Mouse (Mus musculus) monocyte, adult 5-6 weeks (primary cell): Measurements from ENCODE around the gene BC025920. TPM values are rescaled to one million over a fixed set of nuclear protein-coding genes. Genes with fewer than 3 reads are reported as not detected.

ENCODE experiments used
- ATAC-seq: fragments of 153-309, 156-312 bp; replicated peaks from 2 replicates; pipeline ENCODE4 v1.8.0; 2017; ENCODE audit warnings: mild to moderate bottlenecking; ENCODE audit not compliant: low TSS enrichment, insufficient number of reproducible peaks, severe bottlenecking, poor library complexity, low FRiP score
- total RNA-seq: library from RNA; stranded (forward); fragments of 200-1000, 200-491, 200-594 nt; gene quantifications from 3 replicates; pipeline ENCODE4 v1.2.3, GENCODE M21; 2017

The BC025920 gene
- total RNA-seq, 1 experiment from 2014 or later, result 2.4 TPM

DNA sequence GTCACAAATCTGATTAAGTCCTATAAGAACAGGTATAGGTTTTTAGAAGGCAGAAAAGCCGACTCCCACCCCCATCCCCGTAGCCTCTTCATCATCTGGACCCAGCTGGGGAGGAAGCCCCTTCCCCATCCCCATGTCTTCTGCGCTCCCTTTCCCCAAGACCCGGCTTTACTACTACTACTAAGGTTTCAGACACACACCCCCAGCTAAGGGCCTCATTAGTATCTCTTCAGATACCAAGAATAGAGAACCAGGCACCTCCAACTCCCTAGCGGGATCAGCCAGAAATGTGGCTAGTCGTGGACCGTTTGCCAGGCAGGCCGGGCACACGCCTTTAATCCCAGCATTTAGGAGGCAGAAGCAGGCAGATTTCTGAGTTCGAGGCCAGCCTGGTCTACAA lies 6.0 kb upstream of the BC025920 start:
- ATAC-seq, result no peak

DNA sequence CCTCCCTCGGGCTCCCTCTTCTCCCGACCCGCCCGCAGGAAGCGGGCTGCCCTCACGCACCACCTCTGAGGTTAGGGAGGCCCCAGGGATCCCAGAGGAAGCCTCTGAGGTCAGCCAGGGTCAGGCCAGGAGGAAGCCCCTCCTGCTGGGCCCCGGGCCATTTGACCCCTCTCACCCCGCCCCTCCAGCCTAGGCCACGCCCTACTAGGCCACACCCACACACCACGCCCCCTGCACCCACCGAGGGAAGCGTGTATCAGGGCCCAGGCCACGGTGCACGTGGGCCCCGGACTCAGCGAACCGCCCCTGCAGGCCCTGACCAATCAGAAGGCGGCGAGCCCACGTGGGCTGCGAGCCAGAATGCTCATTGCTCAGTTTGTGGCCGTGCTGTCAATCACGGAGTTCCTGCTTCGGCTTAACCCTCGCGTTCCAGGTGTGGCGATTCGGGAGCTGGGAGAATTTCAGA lies 5.3 kb upstream of the BC025920 start, which contains the start of gene Tle6:
Gene Tle6 (minus strand): TSS at position 336 of the 466 bp plus-strand sequence.
- peak; percentile 52 for ATAC-seq

DNA sequence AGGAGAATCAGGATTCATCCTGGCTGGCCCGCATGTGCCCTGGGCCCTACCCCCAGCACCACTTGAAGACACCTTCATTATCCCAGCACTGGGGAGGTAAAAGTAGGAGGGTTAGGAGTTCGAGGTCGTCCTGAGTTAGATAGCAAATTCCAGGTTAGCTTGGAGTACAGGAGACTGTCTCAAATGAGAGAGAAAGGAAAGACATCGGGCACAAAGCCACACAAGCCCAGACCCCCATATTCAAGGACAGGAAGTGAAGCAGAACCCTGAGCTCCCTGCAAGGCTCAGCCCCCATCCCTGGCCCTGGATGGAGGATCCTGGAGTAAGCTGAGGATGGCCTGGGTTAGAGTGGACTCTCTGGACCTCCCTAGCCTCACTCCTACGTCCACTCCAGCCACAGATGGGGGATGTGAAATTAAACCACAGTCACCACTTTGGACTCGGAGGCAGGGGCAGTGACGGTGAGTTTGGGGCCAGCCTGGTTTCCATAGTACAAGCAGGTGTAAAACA lies 4.6 kb upstream of the BC025920 start:
- ATAC-seq, result no peak

DNA sequence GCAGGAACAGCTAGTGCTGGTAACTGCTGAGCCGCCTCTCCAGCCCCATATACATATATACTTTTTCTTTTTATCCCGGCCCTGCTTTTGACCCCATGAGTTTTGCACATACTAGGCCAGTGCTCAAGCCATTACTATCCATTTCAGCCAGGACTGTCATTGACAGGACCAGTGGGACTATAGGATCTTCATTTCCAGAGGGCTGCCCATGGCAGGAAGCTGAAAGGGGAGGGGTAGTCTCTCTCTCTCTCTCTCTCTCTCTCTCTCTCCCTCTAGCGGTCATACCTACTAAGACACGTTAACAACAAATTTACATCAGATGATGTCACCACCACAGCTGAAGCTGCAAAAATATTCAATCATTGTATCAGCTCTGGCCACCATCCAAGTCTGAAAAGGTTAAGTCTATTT lies 3.3 kb upstream of the BC025920 start:
- 0 out of 2 replicates have a peak, but pooled peaks have one; percentile 13 for ATAC-seq

DNA sequence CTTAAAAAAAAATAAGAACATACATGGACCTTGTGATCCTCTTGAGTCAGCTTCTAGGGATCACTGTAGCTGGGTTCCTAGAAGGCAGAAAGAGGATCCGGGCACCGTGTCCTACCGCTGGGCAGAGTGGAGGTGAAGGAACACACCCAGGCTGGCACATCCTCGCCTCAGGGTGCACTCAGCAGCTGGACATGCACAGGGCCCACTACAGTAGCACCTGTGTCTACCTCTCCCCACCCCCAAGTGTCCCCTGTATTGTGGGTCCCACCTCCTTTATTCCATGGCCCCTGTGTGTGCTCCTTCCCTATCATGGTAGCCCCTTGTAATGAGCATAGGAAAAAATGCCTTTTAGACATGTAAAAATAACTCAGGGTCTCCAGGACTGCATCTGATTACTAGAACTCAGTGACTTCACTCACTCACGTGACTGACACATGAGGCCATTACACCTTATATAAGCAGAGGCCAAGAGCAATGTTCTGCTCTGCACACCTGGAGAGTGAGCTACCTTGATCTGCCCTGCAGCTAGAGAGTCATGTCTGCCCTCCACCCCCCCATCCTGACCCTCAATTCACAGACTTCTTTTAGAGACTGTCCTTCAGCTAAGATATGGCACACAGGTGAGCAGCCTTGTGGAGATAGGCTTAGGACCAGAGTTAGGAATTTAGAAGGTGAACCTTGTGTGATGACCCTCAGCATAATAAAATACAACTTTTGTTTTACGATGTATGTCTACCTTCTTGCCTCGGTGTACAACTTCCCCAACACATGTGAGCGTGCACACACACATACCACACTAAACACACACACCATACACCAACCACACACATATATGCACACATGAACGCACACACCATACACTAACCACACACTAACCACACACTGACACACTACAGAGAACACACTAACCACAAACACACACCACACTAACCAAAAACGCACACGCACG lies 1.8 kb upstream of the BC025920 start:
- peak; percentile 12; the same call in 1 of the 2 replicates for ATAC-seq

DNA sequence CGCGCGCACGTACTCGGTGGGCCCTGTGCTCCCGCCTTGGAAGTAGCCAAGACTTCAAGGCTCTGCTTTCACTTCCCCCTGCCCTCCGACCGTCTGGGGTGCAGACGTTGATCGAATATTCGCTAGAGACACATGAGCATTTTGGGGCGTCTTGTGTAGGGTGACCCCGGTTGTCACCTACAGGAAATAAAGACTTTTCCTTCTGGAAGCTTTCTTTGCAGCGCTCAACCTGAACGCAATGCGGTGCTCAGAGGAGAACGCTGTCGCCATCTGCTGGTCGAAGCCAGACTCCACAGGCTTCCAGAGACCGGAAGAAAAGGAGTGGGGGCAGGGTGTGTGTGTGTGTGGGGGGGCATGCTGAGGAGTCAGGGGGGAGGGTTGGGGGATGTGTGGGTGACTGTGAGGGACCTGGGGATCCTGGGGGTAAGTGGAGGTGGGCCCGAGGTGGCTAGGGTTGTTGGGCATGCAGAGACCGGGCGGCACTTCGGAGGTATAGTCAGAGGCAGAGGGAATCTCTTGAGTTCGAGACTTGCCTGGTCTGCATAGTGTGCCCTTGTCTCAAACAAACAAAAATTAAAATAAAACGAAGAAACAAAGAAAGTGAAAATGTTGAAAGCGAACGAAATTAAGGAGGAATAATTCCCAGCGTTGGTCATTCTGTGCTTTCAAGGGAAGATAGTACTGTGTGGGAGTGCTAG lies 953 bp upstream of the BC025920 start:
- ATAC-seq, result peak; percentile 33

DNA sequence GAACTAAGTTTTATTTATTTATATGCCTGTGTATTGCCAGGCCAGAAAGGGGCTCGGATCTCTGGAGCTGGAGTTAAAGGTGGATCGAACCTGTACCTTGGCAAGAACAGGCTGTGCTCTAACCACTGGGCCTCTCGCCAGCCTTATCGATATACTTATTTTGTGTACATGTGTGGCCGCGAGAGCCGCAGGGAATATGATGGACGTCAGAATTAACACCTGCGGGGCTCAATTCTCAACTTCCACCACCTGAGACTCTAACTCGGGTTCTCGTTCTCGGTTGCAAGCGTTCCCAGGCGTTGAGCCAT lies 450 bp upstream of the BC025920 start:
- no peak for ATAC-seq

DNA sequence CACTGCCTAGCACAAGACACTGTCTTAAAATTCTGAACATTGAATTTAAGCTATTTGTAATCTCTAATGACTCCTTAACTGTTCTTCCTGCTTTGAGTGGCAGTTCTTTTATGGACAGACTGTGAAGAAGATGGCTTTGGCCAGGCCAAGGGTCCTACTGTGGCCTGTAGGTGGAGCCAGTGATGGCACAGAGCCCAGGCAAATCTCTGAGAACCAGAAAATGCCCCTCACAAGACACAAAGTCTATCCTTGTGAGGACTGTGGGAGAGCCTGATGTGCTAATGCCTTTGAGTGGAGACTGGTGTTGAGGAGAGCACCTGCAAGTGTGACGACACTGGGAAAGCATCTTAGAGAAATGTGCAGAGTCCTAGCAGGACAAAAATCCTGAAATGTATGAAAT lies 2.2 kb downstream of the BC025920 start:
- no peak for ATAC-seq

DNA sequence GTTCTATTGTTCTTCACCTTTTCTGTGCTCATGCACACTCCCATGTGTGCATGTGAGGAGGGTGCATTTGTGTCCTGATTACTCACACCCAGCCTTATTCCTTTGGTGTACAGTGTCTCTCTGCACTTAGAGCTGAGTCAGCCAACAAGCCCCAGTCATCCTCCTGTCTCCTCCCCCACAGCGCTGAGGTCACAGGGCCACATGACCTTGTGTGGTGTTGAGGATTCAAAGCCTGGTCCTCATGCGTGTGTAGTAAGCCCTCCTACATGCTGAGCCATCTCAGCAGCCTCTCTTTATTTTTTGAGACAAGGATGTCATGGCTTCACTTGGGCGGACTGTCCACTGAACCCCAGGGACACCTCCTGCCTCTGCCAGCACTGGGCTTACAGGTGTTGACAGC lies 6.7 kb downstream of the BC025920 start:
- ATAC-seq, result no peak

DNA sequence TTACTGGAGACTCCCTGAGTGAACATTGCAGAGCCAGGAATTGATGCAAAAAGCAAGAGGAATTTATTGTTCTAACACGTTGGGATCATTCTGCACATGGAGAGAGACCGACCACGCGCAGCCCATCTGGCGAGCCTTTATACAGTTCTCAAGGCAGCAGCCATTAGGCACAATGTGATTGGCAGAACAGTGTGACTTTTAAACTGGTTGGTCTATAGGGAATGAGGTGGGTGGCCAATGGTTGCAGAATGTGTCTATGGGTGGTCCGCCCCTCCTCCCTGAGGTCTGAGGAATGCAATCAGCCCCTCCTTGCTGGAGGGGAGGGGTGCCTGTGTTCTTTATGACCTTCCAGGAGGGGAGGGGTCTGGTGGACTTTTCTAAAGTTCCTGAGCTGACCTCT lies 9.4 kb downstream of the BC025920 start:
- no peak for ATAC-seq

DNA sequence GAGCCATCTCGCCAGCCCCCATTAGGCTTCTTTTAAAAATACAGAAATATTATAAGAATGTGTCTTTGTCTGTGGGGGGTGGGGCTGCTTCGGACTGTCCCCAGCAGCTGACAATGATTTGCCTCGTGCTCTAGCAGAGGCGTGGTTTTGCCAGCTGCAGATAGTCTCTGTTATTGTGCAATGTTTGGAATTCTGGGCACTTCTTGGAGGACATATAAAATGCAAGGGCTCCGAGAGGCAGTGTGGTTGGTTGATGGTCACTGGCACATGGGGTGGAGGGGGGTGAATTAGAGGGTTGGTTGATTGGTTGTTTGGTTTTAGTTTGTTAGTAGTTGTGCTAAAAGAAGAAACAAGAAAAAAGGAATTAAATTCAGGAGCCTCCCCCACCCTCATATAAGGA lies 13.9 kb downstream of the BC025920 start:
- no peak for ATAC-seq

DNA sequence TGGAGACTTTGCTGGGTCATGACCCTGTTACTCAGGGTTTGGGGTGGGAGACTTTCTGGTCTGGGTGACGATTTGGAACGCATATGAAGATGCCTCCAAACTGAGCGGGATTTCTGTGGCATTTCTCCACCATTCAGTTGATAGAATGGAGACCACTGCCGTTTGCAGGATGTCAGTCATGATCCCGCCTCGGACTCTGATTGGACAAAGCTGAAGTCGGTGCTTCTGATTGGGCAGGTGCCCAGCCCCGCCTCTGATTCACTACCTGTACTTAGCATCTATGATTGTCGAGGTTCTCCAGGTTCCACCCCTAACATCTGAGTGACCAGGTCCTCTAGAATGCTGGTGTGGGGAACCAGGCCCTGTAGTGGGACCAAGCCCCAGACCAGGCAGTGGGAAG lies 14.7 kb downstream of the BC025920 start:
- no peak for ATAC-seq

DNA sequence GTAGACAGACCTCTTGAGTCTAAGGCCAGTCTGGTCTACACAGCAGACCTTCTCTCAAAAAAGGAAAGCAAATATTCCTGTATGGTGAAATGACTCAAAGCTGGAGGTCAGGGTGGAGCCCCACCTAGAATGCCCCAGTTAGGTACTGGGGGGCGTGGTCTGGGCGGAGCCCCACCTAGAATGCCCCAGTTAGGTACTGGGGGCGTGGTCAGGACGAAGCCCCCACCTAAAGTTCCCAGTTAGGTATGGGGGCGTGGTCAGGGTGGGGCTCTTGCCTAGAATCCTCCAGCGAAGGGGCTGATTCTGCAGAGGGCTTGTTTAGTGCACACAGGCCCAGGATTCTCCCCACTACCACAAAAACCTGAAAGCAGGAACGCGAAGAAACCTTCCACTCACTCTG lies 17.4 kb downstream of the BC025920 start:
- no peak for ATAC-seq

DNA sequence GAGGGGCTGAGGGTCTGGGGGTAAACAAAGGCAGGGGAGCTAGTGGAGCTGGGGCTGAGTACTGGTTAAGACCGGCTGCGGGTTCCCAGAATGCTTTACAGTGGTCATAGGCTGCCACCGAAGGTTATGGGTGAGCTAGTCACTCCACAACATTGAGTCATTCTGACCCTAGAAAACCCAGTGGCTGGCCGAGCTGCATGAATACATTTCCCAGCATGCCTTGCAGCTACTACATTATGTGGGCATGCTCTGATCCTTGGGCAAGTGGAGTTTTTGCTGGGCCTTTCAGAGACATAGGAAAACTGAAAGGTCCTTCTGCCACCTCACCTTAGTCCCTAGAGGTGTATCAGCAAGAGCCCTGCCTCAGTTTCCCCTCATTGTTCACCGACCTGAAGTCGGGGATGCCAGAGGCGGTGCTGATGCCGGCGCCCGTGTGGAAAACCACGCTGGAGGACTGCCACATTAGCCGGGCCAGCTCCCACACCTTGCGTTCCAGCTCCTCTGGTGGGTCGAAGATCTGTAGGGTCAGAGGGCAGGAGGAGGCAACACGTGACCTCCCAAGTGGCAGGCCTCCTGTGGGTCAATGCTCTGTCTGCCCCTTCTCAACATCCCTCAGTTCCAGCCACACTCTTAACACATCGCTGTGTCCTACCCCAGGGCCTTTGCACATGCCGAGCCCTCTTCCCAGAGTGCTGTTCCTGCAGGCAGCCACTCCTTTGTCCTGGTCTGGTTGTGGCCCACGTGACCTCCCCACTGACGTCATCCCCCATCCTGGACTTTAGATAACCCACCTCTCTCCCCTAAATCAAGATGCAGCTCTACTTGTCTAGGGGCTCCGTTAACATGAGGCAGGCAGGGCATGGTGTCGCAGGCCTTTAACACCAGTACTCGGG lies 20.3 kb downstream of the BC025920 start:
- ATAC-seq, result 0 out of 2 replicates have a peak, but pooled peaks have one; percentile 5

DNA sequence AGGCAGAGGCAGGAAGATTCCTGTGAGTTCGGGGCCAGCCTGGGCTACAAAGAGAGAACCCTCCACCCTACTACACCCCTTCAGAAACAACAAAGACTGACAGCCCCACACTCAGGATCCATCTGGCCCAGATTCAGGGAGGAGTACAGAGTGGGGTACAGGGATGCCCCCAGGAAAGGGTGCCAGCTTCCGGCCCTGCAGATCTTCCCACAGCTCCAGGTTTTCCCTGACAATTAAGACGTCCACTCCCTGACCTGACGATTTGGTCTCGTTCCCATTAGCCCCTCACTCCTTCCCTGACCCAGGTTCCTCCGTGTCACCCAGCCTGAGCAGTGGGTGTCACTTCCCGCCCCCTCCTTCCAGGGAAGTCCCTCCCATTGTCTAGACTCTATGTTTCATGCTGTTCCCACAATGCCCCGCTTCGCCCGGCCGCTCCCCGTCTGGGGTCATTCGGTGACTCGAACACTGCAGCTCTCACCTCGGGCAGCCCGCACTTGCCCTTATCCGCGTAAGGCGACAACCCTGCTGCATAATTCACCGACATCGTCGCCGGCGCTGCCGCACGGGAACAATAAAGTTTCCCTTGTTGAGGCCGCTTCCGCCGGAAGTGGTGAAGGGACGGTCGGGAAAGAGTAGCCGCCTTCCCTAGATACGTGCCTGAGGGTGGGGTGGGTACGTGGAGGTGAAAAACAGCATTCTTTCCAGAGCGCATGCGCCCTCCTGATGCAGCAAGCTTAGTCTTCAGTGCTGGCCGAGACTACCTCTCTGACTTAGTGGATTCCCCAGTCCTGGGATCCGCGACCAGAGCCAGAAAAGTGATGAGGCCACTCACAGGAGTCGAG lies 21.1 kb downstream of the BC025920 start, which contains the start of gene Sirt6:
Gene Sirt6 (minus strand): TSS at position 804 of the 842 bp plus-strand sequence.
- ATAC-seq, result peak; percentile 75

DNA sequence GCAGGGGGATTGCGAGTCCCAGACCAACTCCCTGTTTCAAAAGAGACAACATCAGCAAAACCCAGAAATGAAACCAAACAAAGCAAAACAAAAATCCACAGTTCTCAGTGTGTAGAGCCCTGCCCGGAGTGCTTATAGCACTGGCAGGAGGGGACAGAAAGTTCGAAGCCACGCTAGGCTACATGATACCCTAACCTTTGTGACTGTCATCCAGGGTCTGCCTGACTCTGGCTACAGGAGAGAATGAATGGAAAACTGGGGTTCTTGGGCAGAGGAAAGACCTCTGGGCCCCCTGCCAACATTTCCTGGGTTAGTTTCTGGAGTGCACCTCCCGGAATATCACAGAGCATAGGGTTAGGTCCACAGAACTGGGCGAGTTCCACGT lies 21.8 kb downstream of the BC025920 start:
- ATAC-seq, result no peak

DNA sequence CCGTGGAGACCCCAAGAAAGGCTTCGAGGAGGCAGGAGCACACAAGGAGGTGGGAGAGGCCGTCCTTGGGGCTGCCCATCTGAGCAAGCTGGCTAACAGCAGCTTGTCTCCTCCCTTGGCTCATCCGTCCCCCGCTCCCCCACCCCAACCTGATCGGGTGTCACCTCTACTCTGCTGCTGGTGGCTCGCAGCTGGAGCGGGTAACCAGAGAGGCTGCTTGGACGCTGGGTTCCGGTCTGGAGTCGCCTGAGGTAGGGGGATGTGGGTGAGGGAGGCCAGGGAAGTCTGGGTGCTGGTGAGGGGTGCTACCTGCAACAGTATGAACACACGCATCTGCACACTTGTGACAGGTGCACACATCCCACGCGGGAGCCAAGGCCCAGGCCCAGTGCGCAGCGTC lies 22.3 kb downstream of the BC025920 start, which contains the start of gene Ankrd24:
Gene Ankrd24 (plus strand): TSS at position 151 of the 400 bp plus-strand sequence.
- ATAC-seq, result no peak
